Mouse (Mus musculus) large intestine, adult 2 months (tissue): ENCODE data around the gene Stx11. TPM values are rescaled to one million over a fixed set of nuclear protein-coding genes. Genes with fewer than 3 reads are reported as not detected.

Experiments used
- DNase-seq: peaks from one replicate; pipeline ENCODE4 v3.0.0-alpha.2; 2012; ENCODE audit warnings: low read depth, low spot score
- WGBS: fragments of 180-500 bp; shearing (Covaris S2); methylation state at CpG from one replicate; pipeline ENCODE4 v1.1.7; 2018; 5-methylcytosine and 5-hydroxymethylcytosine counted together
- polyA plus RNA-seq: library from polyadenylated mRNA; depleted of rRNA; stranded (reverse); fragments of >200 nt; gene quantifications from 2 replicates; pipeline ENCODE4 v1.2.3, GENCODE M21; 2012; rRNA removed

Stx11 gene
- polyA plus RNA-seq = 1.6 and 2.3 TPM in 2 replicates

GRCm38 (mm10) chr10:12964151-12965075 is at the start of gene Stx11:
Gene Stx11, minus strand, starts transcription at chr10:12964298.
- WGBS = 6% methylated on average over 56 of the region's 56 CpGs
- DNase-seq = no peak

DNA sequence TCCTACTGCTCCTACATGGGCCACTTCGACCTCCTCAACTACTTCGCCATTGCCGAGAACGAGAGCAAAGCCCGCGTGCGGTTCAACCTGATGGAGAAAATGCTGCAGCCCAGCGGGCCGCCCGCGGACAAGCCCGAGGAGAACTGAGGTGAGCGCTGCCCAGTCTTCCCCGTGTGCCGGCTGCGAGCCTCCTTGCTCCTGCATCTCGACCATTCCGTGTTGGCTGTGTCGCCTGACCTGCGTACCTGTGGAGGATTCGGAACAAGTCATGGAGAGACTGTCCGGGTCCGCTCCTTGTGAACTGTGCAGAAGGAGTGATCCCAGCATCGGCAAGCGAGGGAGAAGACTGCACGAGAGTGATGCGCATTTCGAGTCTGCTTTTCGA is 44.6 kb upstream of the Stx11 start:
- DNase-seq = no peak
- under 1% methylated on average over 29 of the region's 29 CpGs for WGBS

DNA sequence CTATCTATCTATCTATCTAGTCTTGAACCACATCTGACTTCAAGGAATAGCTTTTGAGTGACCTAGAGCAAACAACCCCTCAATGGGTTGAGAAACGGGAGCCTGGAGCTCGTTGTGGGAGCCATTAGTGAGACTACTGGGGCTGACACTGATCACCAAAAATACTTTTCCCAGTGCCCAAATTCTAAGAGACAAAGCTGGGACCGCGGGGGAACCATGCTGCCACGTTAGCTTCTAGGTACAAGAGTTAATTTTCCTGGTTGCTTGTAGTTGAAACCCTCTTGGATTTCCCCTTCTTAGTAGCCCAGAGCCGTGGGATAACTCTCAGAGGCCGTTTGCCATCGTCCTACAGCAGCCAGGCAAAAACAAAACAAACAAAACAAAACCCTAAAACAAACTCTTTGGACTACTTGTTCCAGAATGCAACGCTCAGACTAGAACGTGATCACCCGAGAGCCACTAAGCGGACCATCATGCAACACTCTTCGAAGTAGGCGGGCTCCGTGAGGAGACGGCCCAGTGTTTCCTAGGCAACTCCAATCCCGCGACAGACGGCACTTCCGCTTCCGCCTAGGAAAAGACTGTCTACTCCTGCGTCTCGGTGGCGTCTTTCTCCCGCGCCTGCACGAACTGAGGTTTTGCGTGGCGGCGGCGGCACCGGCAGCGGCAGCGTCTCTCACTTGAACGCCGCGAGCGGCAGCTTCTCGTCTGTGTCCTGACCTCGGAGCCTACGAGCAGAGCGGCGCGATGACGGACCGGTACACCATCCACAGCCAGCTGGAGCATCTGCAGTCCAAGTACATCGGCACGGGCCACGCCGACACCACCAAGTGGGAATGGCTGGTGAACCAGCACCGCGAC is 44.0 kb upstream of the Stx11 start:
- peak; percentile 95 for DNase-seq
- WGBS = 3% methylated on average over 52 of the region's 52 CpGs

GRCm38 (mm10) chr10:13005043-13005442 is 40.9 kb upstream of the Stx11 start, which contains the start of gene Sf3b5:
Gene Sf3b5, plus strand, starts transcription at chr10:13005343.
- WGBS = 74% methylated on average over 3 of the region's 3 CpGs
- DNase-seq = no peak

DNA sequence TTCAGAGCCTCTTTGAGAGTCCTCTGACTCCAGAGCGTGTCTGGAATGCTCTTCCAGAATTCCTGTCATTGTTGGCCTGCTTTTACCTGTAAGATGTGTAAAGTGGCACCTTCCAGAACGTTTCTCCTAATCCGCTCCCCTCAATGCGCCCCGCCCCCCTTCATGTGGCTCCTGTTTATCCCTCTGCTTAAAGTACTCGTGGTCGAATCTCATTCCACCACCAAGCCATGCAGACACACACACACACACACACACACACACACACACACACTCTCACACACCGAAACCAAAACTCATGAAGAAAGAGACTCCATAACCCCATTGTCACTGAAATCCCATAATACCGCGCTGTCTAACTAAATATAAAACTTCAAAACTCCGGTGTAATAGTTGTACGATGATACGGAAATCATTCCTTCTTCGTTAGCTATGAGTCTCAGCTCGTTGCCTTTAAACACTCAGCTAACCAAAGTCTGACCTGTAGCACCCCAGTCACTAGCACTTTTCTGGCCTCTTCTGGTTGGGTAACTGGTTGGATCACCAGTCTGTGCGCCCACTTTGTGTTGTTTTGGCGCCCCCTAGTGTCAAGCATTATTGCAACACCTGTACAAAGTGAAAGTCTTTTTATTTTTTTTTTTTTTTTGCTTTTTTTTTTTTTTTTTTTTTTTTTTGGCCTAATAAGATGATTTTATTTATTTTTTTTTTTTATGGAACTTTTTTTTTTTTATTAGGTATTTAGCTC is 32.8 kb upstream of the Stx11 start:
- 33% methylated on average over 17 of the region's 17 CpGs for WGBS
- DNase-seq = peak; percentile 82

DNA sequence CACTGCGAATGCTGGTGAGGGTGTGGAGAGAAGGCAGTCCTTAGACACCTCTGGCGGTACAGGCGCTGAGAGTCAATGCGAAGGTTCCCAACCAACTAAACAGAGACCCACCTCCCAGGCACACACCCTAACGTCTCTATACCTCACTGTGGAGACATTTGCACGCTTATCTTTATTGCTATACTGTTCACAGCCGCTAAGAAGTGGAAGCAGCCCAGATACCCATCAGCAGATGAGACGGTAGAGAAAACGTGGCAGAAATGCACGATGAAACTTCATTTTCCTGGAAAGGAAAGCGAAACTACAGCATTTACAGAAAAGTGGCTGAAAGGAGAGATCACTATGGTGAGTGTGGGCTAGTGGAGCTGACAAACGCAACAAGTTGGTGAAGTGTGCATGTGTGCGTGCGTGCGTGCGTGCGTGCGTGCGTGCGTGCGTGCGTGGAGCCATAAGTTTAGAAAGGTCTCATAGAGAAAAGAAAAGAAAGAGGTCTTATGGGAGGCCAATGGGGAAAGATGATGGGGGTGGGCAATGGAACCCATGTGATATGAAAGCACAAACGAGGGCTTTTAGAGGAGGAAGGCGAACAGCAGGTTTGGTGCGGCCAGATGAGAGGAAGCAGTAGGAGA is 29.4 kb upstream of the Stx11 start:
- DNase-seq = no peak
- WGBS = 79% methylated on average over 25 of the region's 25 CpGs

DNA sequence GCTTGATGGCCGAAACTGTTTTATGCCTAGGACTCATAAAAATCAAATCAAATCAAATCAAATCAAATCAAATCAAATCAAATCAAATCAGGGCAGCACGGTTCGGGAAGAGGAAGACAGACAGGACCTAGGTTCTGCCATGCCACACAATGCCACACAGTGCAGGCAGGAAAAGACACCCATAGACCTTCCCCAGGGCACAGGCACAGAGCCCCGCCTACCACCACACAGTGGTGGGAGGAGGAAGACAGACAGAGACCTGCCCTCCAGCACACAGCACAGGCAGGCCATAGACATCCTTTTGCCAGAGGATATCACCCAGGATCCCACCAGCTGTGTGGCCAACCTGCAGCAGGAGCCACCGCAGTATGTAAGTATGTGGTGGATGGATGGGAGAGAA is 27.9 kb upstream of the Stx11 start:
- 85% methylated on average over 5 of the region's 5 CpGs for WGBS
- no peak for DNase-seq

DNA sequence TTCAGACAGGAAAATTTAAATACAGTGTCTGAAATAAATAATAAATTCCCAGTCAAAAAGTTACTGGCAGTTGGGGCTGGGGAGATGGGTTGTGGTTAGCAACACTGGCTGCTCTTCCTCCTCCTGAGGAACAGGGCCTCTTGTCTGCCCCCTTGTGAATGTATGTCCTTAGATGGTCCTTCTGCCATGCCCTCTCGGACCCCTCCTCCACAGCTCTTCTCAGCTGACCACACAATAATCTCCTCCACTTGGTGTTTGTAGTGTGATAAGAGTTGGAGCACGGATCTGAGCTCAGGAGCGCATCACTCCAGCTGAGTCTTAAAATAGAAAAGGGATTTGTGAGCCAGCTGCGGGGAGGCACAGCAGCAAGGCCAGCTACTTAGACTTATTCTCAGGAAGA is 22.8 kb upstream of the Stx11 start:
- 63% methylated on average over 4 of the region's 4 CpGs for WGBS
- DNase-seq = no peak

GRCm38 (mm10) chr10:12986485-12986884 is 22.4 kb upstream of the Stx11 start:
- WGBS = 83% methylated on average over 5 of the region's 5 CpGs

GRCm38 (mm10) chr10:12985028-12985427 is 20.9 kb upstream of the Stx11 start:
- WGBS = 83% methylated on average over 3 of the region's 3 CpGs
- no peak for DNase-seq

More at GRCm38 (mm10) chr10:12986485-12986884, 22.4 kb upstream of the Stx11 start:
- no peak for DNase-seq

- 67% methylated on average over 3 of the region's 3 CpGs for WGBS
- no peak for DNase-seq
These were observed 19.4 kb upstream of the Stx11 start for GRCm38 (mm10) chr10:12983516-12983915.

DNA sequence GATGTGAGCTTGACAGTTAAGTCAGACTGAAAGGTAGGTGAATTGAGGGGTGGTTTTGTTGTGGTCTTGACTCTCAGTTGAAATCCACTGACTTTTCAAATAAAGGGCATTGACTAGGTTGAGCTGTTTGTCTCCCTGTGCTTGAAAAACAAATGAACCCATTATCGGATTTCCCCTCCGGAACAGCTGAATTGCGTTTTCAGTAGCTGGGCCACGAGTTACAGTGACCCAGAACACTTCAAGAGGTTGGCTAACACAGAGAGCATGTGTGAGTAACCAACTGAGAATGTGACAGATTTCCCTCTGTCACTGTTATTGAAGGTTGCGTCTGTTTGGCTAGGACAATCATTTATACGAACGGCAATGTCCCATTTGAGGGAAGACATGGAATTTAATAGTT is 17.0 kb upstream of the Stx11 start:
- no peak for DNase-seq
- WGBS = 78% methylated on average over 7 of the region's 7 CpGs

DNA sequence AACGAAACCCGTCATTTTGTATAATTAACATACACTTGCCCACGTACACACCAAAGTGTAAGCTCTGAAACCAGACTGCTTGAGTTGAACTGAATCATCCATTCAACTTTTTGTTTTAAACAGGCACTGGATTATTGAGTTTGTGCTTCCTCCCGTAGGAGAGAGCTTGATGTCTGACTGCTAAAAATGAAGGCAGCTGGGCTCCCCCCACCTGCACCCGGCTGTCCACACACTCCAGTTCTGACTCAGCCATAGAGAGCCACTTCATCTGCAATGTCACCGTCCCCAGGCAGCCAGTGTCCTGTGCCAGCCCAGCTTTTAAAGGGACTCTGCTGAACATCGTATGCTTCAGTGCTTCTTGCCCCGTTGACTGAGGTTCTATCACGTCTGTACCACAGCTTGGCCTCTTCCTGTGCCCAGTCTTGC is 13.7 kb upstream of the Stx11 start:
- no peak for DNase-seq
- 78% methylated on average over 9 of the region's 9 CpGs for WGBS

DNA sequence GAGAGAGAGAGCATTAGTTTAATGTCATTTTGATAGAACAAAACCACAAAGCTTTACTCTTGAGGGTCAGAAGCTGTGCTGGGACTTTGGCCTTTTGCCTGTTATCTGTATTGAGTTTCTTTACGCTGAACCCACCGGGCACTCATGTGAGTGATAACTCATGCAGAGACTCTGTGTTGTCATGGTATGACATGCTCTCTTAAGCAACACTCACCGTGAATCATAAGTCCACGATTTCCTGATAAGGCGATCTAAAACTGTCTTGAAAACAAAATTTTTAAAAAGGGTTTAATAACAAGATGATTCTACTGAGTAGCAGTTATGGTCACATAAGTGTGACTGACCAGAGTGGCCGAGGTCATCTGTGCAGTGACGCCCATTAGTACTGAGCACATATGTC is 12.5 kb upstream of the Stx11 start:
- 86% methylated on average over 7 of the region's 7 CpGs for WGBS
- no peak for DNase-seq

DNA sequence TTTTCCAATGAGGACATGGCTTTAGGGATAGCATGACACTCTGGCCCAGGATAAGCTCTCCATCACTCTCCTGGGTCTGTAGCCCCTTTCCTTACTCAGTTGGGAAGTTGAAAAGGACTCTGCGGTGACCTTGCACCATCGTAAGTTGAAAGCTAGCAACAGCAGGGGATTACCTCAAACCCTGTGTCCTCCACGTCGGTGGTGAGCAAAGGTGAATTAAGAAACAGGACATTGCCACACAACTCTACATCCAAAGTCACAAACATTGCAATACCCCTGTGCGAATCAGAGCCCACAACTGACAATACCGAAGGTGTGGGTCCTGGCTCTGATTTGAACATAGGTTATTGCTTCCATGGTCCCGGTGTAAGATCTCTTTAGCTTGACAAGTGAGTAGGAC is 11.9 kb upstream of the Stx11 start:
- WGBS = 84% methylated on average over 7 of the region's 7 CpGs
- DNase-seq = no peak

DNA sequence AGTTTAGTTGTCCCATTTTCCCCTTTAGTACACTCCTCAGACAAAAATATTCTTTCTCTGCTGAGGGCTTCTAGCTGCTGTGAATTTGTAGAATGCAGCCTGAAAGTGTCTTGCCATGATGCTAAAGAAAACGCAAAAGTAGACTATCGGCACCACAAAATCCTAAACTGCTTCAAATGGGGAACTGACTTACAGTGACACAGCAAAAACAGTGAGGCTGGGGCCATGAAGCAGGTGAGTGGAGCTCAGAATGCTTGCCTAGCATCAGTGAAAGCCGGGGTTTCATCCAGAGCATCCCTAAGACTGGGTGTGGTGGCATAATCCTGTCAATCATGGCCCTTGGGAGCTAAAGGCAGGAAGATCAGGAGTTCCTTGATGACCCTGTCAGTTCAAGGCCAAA is 11.4 kb upstream of the Stx11 start:
- DNase-seq = no peak
- WGBS = 76% methylated on average over 3 of the region's 3 CpGs

DNA sequence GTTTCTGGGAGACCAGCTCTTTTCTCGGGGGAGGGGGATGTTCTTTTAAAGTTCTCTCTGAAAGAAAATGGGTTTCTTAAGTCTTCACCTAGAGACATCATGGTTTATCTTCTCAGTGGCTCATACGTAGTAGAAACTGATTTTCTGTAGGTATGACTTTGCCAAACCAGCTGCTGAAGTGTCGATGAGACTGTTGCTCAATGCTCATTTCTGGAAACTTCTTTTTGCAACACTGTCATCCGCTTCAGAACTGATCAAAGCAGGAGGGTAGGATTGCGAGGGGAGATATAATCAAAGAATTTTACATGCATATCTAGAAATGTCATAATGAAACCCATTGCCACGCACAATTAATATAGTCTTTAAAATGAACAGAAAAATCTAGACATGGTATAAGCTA is 10.5 kb upstream of the Stx11 start:
- WGBS = 90% methylated on average over 6 of the region's 6 CpGs
- DNase-seq = no peak

- 71% methylated on average over 5 of the region's 5 CpGs for WGBS
These were observed 1.6 kb upstream of the Stx11 start for GRCm38 (mm10) chr10:12965669-12966180.

More at GRCm38 (mm10) chr10:12965669-12966180, 1.6 kb upstream of the Stx11 start:
- no peak for DNase-seq
